Mouse (Mus musculus) embryo, embryonic 9.5 days (tissue): Measurements from ENCODE around the gene Gm904.
"Not testable (repeated sequence)": the region's sequence is repeated elsewhere in the genome, so short reads cannot be mapped to it uniquely, and the experiment has no call there.

Source experiments
- DNase-seq: peaks from one replicate; pipeline ENCODE4 v3.0.0-alpha.2; 2017; ENCODE audit errors: extremely low spot score

The Gm904 gene

DNA sequence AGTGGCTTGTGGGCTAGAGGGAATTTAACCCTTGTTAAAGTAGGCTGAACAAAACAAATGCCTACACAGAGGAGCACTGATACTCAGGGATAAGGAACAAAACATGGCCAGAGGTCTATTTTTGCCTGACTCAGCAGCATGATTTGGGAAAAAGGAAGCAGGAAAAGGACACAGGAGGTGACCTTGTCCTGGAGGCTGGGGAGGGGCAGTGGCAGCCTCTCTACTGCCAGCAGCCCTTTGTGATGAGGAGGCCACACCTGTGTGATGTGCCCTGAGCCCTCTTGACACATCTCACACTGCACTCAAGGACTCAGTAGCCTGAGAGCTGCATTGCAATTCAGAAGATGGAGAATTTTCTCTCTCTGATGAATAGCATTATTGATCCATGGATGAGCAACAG, at the start of gene Gm904:
TSS of gene Gm904 (plus strand) at position 301 of the 400 bp plus-strand sequence.
- not testable (repeated sequence) for DNase-seq

DNA sequence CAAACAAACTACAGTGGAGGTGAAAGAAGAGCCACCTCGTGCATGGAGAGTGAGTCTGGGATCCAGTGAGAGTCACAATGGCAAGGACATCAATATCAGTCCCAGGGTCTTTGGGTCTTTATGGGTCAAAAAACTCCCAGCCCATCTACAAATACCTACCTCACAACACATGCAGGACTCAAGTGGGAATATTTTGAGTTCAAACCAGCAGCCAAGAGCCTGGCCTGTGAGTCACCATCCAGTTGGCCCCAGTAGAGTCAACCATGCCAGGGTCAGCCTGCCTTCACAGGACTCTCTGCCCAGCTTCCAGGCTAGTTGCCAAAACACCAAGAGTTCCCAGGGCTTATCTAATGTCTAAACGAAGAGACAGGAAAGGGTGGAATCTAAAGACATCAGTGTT, 5.7 kb downstream of the Gm904 start:
- not testable (repeated sequence) for DNase-seq
